Mouse (Mus musculus): ENCODE measurements around the gene Scamp4. TPM values are rescaled to one million over a fixed set of nuclear protein-coding genes. Genes with fewer than 3 reads are reported as not detected.
"Not testable (repeated sequence)": the region's sequence is repeated elsewhere in the genome, so short reads cannot be mapped to it uniquely, and the experiment has no call there.

The Scamp4 gene
- polyA plus RNA-seq, 1 experiment from 2014 or later: 71.6 TPM

DNA sequence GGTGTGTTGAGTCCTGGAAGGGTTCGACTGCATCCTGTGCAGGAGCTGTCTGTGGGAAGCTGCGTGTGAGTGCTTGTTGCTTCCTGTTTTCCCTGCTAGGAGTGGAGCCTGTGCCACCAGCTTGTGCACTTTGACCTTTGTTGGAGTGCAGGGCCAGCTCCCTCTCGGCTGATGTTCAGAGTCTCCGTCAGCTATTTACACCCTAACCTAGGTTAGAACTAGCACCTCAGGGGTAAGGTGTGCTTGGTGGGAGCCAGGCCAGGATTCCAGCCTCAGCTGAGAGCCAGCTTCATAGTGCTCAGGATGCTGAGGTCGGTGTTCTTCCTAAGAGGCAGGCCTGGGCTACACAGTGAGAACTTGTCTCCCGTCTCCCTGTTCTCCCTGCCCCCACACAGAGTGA is 32.7 kb downstream of the Scamp4 start:
- H3K27ac ChIP-seq (replicated peaks): no peak overlapping the region
- no peaks in the 10 kb centered on the region for H3K9me3 ChIP-seq
- 88% methylated on average over 6 of the region's 6 CpGs for WGBS
- no peak for ATAC-seq (ENCODE audit: low FRiP score, low read depth)
- no peak overlapping the region for H3K4me2 ChIP-seq
- H3K9ac ChIP-seq: no peak overlapping the region
- no peak overlapping the region for H3K4me3 ChIP-seq
- peaks cover 55% of the 10 kb centered on the region for H3K36me3 ChIP-seq
- H3K27me3 ChIP-seq: no peaks in the 10 kb centered on the region
- H3K4me1 ChIP-seq (replicated peaks): no peaks in the 10 kb centered on the region

- H3K27ac ChIP-seq (replicated peaks): no peak overlapping the region
- ATAC-seq (ENCODE audit: low FRiP score, low read depth): no peak
- WGBS: 96% methylated on average over 10 of the region's 10 CpGs
- no peaks in the 10 kb centered on the region for H3K4me1 ChIP-seq (replicated peaks)
- H3K9ac ChIP-seq: no peak overlapping the region
- H3K36me3 ChIP-seq: peaks cover 50% of the 10 kb centered on the region
- H3K4me3 ChIP-seq: no peak overlapping the region
- H3K27me3 ChIP-seq: no peaks in the 10 kb centered on the region
- no peak overlapping the region for H3K4me2 ChIP-seq
- no peaks in the 10 kb centered on the region for H3K9me3 ChIP-seq
Observed at GRCm38 (mm10) chr10:80646936-80647335, 44.3 kb downstream of the Scamp4 start.

DNA sequence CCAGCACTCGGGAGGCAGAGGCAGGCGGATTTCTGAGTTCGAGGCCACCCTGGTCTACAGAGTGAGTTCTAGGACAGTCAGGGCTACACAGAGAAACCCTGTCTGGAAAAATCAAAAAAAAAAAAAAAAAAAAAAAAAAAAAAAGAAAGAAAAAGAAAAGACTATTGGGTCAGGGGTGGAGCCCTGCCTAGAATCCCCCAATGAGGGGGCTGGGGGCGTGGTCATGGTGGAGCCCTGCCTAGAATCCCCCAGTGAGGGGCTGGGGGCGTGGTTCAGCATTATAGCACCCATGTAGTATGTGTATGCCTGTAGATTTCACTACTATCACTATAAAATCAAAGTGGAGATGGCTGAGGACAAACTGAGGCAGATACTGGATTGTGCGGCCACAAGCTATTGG is 47.2 kb downstream of the Scamp4 start:
- Histone ChIP-seq H3K36me3 (peaks cover 23% of the 10 kb centered on the region), H3K4me1 (replicated peaks) (peaks cover 22% of the 10 kb centered on the region)
- ATAC-seq (ENCODE audit: low FRiP score, low read depth); H3K9me3 ChIP-seq; H3K4me3 ChIP-seq; H3K9ac ChIP-seq; H3K4me2 ChIP-seq; H3K27me3 ChIP-seq; H3K27ac ChIP-seq (replicated peaks): not testable (repeated sequence)
- 92% methylated on average over 6 of the region's 6 CpGs for WGBS

DNA sequence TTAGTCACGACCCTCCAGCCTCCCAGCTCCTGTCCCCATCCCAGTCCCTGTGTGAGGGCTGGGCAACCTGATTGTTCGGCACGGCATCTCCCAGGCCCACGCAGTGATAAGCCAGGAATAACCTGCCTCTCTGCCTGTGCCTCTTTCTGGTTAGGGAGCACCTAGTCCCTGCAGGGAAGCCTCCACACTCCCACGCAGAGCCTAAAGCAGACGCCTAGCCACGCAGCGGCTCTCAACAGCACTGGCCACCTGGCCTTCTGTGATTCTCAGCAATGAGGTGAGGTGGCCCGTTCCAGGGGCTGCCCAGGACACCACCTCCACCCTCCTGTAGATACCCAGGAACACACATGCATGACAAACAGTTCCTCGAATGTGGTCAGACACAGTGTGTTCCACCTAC is 47.7 kb downstream of the Scamp4 start:
- Histone ChIP-seq H3K27me3 (no peaks in the 10 kb centered on the region), H3K36me3 (peaks cover 18% of the 10 kb centered on the region), H3K4me1 (replicated peaks) (peaks cover 26% of the 10 kb centered on the region), H3K4me2 (no peak overlapping the region), H3K9ac (no peak overlapping the region), H3K4me3 (no peak overlapping the region), H3K9me3 (no peaks in the 10 kb centered on the region), H3K27ac (replicated peaks) (no peak overlapping the region)
- WGBS: 92% methylated on average over 10 of the region's 10 CpGs
- ATAC-seq (ENCODE audit: low FRiP score, low read depth): no peak

DNA sequence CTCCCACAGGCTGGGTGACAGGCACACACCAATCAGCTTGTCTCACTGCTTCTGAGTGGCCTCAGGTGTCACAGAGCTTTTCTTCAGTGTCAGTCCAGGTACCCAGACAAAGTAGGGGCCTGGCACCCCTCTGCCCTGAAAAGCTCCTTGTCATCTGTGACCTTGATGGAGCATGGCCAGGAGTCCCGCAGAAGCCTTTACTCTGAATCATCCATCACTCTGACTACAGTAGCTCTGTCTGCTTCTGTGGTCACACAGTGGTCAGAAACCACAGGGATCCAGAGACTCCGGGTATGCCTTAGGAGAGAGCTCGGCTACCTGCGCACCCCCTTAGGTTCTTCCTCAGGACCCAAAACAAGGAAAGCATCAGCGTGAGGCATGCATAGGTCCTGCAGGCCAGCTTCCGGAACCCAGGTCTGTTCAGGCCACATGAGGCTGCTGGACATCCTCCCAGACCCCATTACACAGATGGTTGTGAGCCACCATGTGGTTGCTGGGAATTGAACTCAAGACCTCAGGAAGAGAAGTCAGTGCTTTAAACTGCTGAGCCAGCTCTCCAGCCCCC is 50.6 kb downstream of the Scamp4 start:
- H3K9ac ChIP-seq: no peak overlapping the region
- peaks cover 35% of the 10 kb centered on the region for H3K4me1 ChIP-seq (replicated peaks)
- ATAC-seq (ENCODE audit: low FRiP score, low read depth): no peak
- no peak overlapping the region for H3K27ac ChIP-seq (replicated peaks)
- H3K36me3 ChIP-seq: 0 out of 2 replicates have a peak, but pooled peaks cover 3% of the 10 kb centered on the region
- H3K9me3 ChIP-seq: no peaks in the 10 kb centered on the region
- H3K27me3 ChIP-seq: no peaks in the 10 kb centered on the region
- no peak overlapping the region for H3K4me2 ChIP-seq
- H3K4me3 ChIP-seq: no peak overlapping the region
- 81% methylated on average over 6 of the region's 6 CpGs for WGBS

- H3K27ac ChIP-seq (replicated peaks): no peak overlapping the region
- H3K4me2 ChIP-seq: peak overlapping the region; percentile 86
- H3K27me3 ChIP-seq: no peaks in the 10 kb centered on the region
- H3K9me3 ChIP-seq: no peaks in the 10 kb centered on the region
- peaks cover 38% of the 10 kb centered on the region for H3K4me1 ChIP-seq (replicated peaks)
- H3K4me3 ChIP-seq: peak overlapping the region; percentile 80
- WGBS: 77% methylated on average over 6 of the region's 6 CpGs
- ATAC-seq (ENCODE audit: low FRiP score, low read depth): no peak
- H3K36me3 ChIP-seq: 0 out of 2 replicates have a peak, but pooled peaks cover 3% of the 10 kb centered on the region
- 0 out of 2 replicates have a peak overlapping the region, but pooled peaks have one; percentile 93 for H3K9ac ChIP-seq
Observed at GRCm38 (mm10) chr10:80654866-80655265, 52.2 kb downstream of the Scamp4 start.

DNA sequence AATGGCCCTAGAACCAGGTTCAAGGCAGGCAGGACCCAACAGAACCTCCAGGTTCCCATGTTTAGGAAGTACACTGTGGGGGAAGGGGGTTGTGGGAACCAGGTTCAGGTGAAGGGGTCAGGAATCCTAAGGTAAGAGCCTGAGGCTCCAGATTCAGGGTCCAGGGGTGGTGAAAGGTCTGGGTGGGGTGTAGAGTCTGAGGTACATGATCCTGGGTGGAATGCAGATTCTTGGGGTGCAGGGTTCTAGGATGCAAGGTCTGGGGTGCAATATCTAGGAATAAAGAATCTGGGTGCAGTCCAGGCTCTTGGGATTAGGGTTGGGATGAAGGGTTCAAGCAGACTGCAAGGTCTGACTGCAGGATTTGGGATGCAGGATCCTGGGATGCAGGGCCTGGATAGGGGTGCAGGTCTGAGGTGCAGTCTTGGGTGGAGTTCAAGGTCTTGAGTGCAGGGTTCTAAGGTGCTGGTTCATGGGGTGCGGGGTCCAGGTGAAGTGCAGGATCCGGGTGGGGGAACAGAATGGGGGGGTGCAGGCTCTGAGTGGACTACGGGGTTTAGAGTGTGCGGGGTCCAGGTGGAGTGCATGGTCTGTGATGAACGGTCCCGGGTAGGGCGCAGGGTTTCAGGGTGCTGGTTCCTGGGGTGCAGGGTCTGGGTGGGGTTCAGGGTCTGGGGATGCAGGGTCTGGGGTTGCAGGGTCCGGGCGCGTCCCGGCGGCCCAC is 52.9 kb downstream of the Scamp4 start:
- Histone ChIP-seq H3K9ac (peak overlapping the region; percentile 93), H3K27me3 (no peaks in the 10 kb centered on the region), H3K4me2 (peak overlapping the region; percentile 86), H3K4me3 (peak overlapping the region; percentile 80), H3K9me3 (no peaks in the 10 kb centered on the region), H3K36me3 (0 out of 2 replicates have a peak, but pooled peaks cover 3% of the 10 kb centered on the region), H3K4me1 (replicated peaks) (peaks cover 38% of the 10 kb centered on the region), H3K27ac (replicated peaks) (peak overlapping the region; percentile 94)
- peak; percentile 68 for ATAC-seq (ENCODE audit: low FRiP score, low read depth)
- WGBS: 5% methylated on average over 11 of the region's 12 CpGs

- Histone ChIP-seq H3K4me2 (peak overlapping the region; percentile 86), H3K9me3 (no peaks in the 10 kb centered on the region), H3K27me3 (no peaks in the 10 kb centered on the region), H3K4me1 (replicated peaks) (peaks cover 38% of the 10 kb centered on the region), H3K9ac (peak overlapping the region; percentile 93), H3K27ac (replicated peaks) (peak overlapping the region; percentile 94), H3K4me3 (peak overlapping the region; percentile 80), H3K36me3 (0 out of 2 replicates have a peak, but pooled peaks cover 3% of the 10 kb centered on the region)
- peak; percentile 91 for ATAC-seq (ENCODE audit: low FRiP score, low read depth)
- WGBS: 2% methylated on average over 60 of the region's 72 CpGs
Observed at GRCm38 (mm10) chr10:80656130-80656862, 53.6 kb downstream of the Scamp4 start.

DNA sequence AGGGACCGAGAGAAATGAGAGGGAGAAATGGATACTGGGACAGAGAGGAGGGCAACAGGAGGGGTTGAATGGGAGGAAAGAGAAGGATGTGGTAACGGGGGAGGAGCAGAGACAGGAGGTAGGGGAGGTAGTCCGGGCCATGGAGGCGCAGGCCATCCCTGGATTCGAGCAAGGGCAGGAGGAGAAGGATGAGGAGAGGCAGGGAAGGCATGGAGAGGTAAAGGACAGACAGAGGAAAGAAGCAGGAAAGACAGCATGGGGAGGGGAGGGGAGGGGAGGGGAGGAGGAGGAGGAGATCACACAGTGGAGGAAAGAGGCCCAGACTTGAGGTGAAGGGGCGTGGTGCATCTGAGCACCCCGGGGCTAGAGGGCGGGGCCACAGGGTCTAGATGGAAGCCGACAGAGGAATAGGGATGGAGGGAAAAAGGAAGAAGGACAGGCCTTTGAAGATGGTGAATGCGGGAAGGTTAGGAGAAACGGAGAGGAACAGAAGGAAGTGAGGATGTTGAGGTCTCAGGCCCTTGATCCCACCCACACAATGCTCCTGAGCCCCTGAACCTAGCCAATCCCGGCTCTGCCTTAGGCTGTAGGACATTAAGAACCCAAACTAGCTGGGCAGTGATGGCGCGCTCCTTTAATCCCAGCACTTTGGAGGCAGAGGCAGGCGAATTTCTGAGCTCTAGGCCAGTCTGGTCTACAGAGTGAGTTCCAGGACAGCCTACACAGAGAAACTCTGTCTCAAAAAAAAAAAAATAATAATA is 54.4 kb downstream of the Scamp4 start, which contains the start of gene Btbd2:
TSS of gene Btbd2 (minus strand) at position 209 of the 761 bp plus-strand sequence.
- Histone ChIP-seq H3K9ac (peak within 1 kb of the TSS; percentile 93), H3K4me3 (peak within 1 kb of the TSS; percentile 80), H3K27ac (replicated peaks) (peak within 1 kb of the TSS; percentile 94), H3K36me3 (0 out of 2 replicates have a peak, but pooled peaks cover under 1% of the 10 kb centered on the region), H3K4me1 (replicated peaks) (peaks cover 38% of the 10 kb centered on the region), H3K27me3 (no peaks in the 10 kb centered on the region), H3K4me2 (peak within 1 kb of the TSS; percentile 86), H3K9me3 (no peaks in the 10 kb centered on the region)
- peak; percentile 59 for ATAC-seq (ENCODE audit: low FRiP score, low read depth)
- 25% methylated on average over 15 of the region's 15 CpGs for WGBS

DNA sequence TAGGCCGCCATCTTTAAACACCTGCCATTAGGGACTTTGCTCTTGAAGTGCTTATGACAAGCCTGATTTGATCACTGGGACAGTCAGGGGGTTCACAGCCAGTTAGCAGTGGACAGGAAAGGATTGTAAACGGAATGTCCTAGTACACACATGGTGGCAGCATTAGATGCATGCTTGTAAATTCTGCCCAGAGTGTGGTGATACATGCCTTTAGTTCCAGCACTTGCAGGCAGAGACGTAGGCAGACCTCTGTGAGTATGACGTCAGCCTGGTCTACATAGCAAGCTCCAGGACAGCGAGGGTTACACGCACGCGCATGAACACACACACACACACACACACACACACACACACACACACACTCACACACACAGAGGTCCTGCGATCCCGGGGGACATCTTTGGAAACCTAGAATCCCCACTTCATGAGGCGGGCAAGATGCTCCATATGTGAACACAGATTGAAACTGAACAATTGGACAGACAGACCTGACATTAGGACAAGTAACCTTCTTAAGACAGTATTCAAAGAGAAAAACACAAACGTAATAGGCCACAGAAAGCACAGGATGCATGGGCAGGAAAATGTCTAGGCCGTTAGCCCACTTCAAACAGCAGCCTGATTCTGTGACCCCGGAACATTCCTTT is 55.6 kb downstream of the Scamp4 start:
- Histone ChIP-seq H3K4me1 (replicated peaks) (peaks cover 31% of the 10 kb centered on the region), H3K4me2 (no peak overlapping the region), H3K4me3 (no peak overlapping the region), H3K27ac (replicated peaks) (no peak overlapping the region; the same call in 1 of the 2 replicates), H3K9ac (no peak overlapping the region), H3K36me3 (no peaks in the 10 kb centered on the region), H3K9me3 (no peaks in the 10 kb centered on the region), H3K27me3 (no peaks in the 10 kb centered on the region)
- 90% methylated on average over 14 of the region's 14 CpGs for WGBS
- no peak for ATAC-seq (ENCODE audit: low FRiP score, low read depth)

GRCm38 (mm10) chr10:80658841-80659202 is 56.1 kb downstream of the Scamp4 start:
- no peaks in the 10 kb centered on the region for H3K9me3 ChIP-seq
- H3K4me1 ChIP-seq (replicated peaks): peaks cover 26% of the 10 kb centered on the region
- no peaks in the 10 kb centered on the region for H3K27me3 ChIP-seq
- no peaks in the 10 kb centered on the region for H3K36me3 ChIP-seq
- ATAC-seq (ENCODE audit: low FRiP score, low read depth): no peak
- H3K4me3 ChIP-seq: no peak overlapping the region
- no peak overlapping the region for H3K4me2 ChIP-seq
- no peak overlapping the region; the same call in 1 of the 2 replicates for H3K27ac ChIP-seq (replicated peaks)
- no peak overlapping the region for H3K9ac ChIP-seq
- 59% methylated on average over 4 of the region's 4 CpGs for WGBS
